Mouse (Mus musculus) heart, adult 2 months (tissue): ENCODE results near the gene Ppp1r16b. TPM values are rescaled to one million over a fixed set of nuclear protein-coding genes. Genes with fewer than 3 reads are reported as not detected.

Experiments used
- DNase-seq, 2 experiments: peaks; one replicate each; pipeline ENCODE4 v3.0.0; 2021
- H3K27ac ChIP-seq: fragments of 200-600 bp; 2 replicates; pipeline ENCODE4 v1.8.1; 2022
- H3K27me3 ChIP-seq: fragments of 200-500 bp; 2 replicates; pipeline ENCODE4 v1.6.1; 2012; ENCODE audit warnings: mild to moderate bottlenecking, low read length, inconsistent platforms, mixed read lengths; ENCODE audit not compliant: control insufficient read depth, insufficient read depth
- H3K36me3 ChIP-seq: fragments of 200-500 bp; 2 replicates; pipeline ENCODE4 v1.6.1; 2012; ENCODE audit warnings: low read length, inconsistent platforms; ENCODE audit not compliant: control insufficient read depth, insufficient read depth
- H3K4me1 ChIP-seq: fragments of 200-500 bp; 2 replicates; pipeline ENCODE4 v1.6.1; 2011; ENCODE audit warnings: low read length; ENCODE audit not compliant: control insufficient read depth, insufficient read depth
- H3K4me3 ChIP-seq: fragments of 200-600 bp; 2 replicates; pipeline ENCODE4 v1.8.1; 2022
- H3K79me2 ChIP-seq: fragments of 200-500 bp; replicated peaks from 2 replicates; pipeline ENCODE4 v1.6.1; 2012; ENCODE audit warnings: mild to moderate bottlenecking, inconsistent platforms, low read length, moderate library complexity, mixed read lengths; ENCODE audit not compliant: control insufficient read depth, insufficient read depth
- H3K9ac ChIP-seq: fragments of 200-500 bp; 2 replicates; pipeline ENCODE4 v1.6.1; 2012; ENCODE audit warnings: low read depth, mild to moderate bottlenecking, control low read depth, inconsistent platforms, low read length, mixed read lengths
- CTCF ChIP-seq: fragments of 200-600 bp; IDR thresholded peaks from 2 replicates; pipeline ENCODE4 v1.8.1; 2022; ENCODE audit warnings: antibody characterized with exemption, mild to moderate bottlenecking, moderate library complexity
- EP300 ChIP-seq: fragments of 200-500 bp; IDR thresholded peaks from 2 replicates; pipeline ENCODE4 v1.6.1; 2011; ENCODE audit warnings: low read depth, low read length, control low read depth; ENCODE audit not compliant: insufficient read depth
- POLR2A ChIP-seq: fragments of 200-500 bp; IDR thresholded peaks from 2 replicates; pipeline ENCODE4 v1.6.1; 2011; ENCODE audit warnings: mild to moderate bottlenecking, low read depth, low read length, control low read depth; ENCODE audit not compliant: insufficient read depth
- WGBS: fragments of 180-500 bp; shearing (Covaris S2); methylation state at CpG from one replicate; pipeline ENCODE4 v1.1.7; 2018; 5-methylcytosine and 5-hydroxymethylcytosine counted together
- intact Hi-C: fragments of 180-260 bp; cut with DNase I; formaldehyde crosslinking; loops from one replicate; pipeline ENCODE4 v1.15.1; 2025
- long read RNA-seq: library from polyadenylated mRNA; stranded (forward); transcript quantifications from one replicate; pipeline ENCODE4 v2.0.0, GENCODE M21; 2021
- polyA plus RNA-seq: library from polyadenylated mRNA; depleted of rRNA; stranded (reverse); fragments of >200 nt; gene quantifications from 2 replicates; pipeline ENCODE4 v1.2.3, GENCODE M21; 2012; rRNA removed
- total RNA-seq, 2 experiments: library from RNA; stranded (reverse); gene quantifications; 2 replicates each; pipeline ENCODE4 v1.2.3; 2021

Ppp1r16b gene
- total RNA-seq (10 to 100 TPM; 10.4 to 12.3 TPM), polyA plus RNA-seq (3.3 and 5.3 TPM in 2 replicates)
- long read RNA-seq, full-length matches to known transcripts, result 1 of 3 reads
- long read RNA-seq, partial matches to known transcripts, result 0 of 3 reads
- long read RNA-seq, other reads (novel, unspliced or antisense), result 2 of 3 reads

DNA sequence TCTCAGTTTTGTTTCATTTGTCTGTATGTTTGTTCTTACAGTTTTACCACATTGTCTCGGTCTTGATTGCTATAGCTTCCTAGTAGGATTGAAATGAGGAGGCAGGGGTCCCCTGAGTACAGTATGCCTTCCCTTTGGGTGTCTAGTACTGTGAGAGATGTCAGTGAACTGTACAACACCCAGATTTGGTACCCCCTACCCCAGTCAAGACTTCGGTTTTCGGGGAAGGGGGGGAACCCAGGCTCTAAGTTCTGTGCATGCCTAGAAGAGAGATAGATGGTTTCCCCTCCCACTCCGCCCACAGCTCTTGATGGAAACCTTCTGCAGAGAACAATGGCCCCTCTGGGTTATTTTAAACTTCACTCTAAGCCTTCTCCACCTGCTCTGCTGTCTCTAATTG is at the start of gene Ppp1r16b:
Gene Ppp1r16b, plus strand, starts transcription at position 301 of the 400 bp plus-strand sequence.
- Histone ChIP-seq H3K79me2 (no peaks in the 10 kb centered on the region), H3K27me3 (no peaks in the 10 kb centered on the region; the same call in 1 of the 2 replicates), H3K27ac (peak within 1 kb of the TSS; percentile 91), H3K9ac (no peak within 1 kb of the TSS), H3K36me3 (no peaks in the 10 kb centered on the region), H3K4me1 (peaks cover 1% of the 10 kb centered on the region), H3K4me3 (no peak within 1 kb of the TSS)
- WGBS, result 43% methylated on average over 4 of the region's 4 CpGs
- TF ChIP-seq EP300 (no peak), POLR2A (no peak), CTCF (no peak)
- intact Hi-C loops, result no loop called here
- DNase-seq, result no peak

DNA sequence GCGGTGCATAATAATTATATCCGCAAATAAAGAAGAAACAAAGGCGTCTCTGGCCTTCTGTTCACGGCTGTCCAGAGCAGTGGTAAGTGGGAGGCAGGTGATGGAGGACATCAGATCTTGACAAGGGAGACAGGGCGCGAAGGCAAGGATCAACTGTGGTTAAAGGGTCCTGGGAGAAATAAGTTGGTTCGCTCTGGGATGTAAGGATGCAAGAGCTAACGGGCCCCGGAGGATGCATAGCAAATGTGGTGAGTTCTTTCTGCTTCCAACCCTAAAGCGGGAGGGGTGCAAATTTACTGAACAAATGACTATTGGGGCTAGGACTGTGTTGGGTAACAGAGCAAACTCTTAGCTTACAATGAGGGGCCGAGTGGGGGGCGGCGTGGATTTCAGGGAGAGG is 49.5 kb upstream of the Ppp1r16b start:
- Histone ChIP-seq H3K27ac (no peak overlapping the region), H3K27me3 (peaks cover 48% of the 10 kb centered on the region), H3K4me3 (no peak overlapping the region), H3K79me2 (no peaks in the 10 kb centered on the region), H3K4me1 (no peaks in the 10 kb centered on the region), H3K9ac (no peak overlapping the region), H3K36me3 (no peaks in the 10 kb centered on the region)
- intact Hi-C loops, result no loop called here
- no peak for DNase-seq
- TF ChIP-seq POLR2A (no peak), CTCF (no peak), EP300 (no peak)
- WGBS, result 5% methylated on average over 13 of the region's 13 CpGs

DNA sequence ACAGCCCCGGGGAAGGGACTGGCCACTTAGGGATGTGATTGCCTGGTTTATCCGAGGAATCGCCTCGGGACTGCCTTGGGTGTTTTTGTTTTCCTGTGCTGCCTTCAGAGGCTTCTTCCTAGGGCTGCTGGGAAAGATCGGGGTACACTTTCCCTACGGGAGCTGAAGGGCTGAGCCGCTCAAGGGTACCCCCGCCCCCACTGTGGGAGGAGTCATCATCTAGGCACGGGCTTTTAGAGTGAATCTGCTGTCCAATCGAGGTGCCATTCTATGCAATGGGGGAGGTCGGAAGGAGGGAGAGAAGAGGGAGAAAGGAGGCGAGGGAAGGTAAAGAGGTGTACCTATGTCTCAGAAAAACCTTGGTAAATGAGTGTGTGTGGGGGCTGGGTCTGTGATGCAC is 48.9 kb upstream of the Ppp1r16b start:
- Histone ChIP-seq H3K79me2 (no peaks in the 10 kb centered on the region), H3K9ac (no peak overlapping the region), H3K4me3 (no peak overlapping the region), H3K36me3 (no peaks in the 10 kb centered on the region), H3K27ac (no peak overlapping the region), H3K27me3 (peaks cover 42% of the 10 kb centered on the region), H3K4me1 (no peaks in the 10 kb centered on the region)
- TF ChIP-seq CTCF (no peak), POLR2A (no peak), EP300 (no peak)
- intact Hi-C loops, result no loop called here
- no peak for DNase-seq
- WGBS, result 1% methylated on average over 12 of the region's 12 CpGs

DNA sequence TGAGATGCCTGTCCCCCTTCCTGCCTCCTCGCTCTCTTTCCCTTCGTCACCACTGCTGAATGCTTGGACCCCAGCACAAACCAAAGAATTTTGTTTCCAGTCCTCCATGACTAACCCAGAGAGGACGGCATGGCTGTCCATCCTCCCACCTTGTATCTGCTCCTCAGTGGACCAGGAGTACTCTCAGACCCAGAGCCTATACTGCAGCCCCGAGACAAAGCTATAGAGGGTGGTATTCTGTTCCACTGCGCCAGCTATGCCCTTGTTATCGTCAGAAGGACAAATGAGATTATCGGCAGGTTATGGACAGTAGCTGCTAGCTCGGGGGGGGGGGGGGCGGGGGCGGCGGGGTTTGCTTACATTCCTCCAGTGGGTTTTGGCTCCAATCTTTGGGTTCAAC is 48.4 kb upstream of the Ppp1r16b start:
- TF ChIP-seq EP300 (no peak), CTCF (no peak), POLR2A (no peak)
- peaks cover 39% of the 10 kb centered on the region for H3K27me3 ChIP-seq

DNA sequence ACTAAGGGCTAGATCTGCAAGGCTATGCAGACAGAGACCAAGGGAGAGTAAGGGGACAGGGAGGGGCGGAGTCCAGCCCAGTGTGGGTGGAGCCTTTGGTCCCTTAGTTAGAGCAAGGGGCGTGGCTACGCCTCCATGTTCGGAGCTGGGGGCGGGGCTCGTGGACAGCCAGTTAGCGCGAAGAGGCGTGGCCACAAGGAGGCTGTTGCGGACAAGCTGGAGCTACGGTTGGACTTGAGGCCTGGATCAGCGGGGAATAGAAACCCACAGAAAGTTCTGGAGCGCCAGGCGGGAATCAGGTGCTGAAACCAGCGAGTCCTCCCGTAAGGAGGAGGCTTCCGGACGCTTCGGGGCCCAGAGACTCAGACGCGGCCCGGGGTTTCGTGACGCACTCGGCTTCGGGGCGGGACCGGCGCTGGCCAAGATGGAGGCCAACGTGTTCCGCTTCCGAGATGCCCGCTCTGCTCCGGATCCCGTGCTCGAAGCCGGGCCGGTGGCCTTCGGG is 40.4 kb upstream of the Ppp1r16b start, which contains the start of gene Actr5:
Gene Actr5, plus strand, starts transcription at position 171 of the 505 bp plus-strand sequence.
- no peaks in the 10 kb centered on the region; the same call in 1 of the 2 replicates for H3K4me1 ChIP-seq
- H3K36me3 ChIP-seq, result no peaks in the 10 kb centered on the region
- intact Hi-C loops, result no loop called here
- no peaks in the 10 kb centered on the region for H3K79me2 ChIP-seq
- H3K4me3 ChIP-seq, result peak within 1 kb of the TSS; percentile 96
- no peaks in the 10 kb centered on the region for H3K27me3 ChIP-seq
- H3K9ac ChIP-seq, result peak within 1 kb of the TSS; percentile 94
- TF ChIP-seq POLR2A (peak; percentile 83), CTCF (peak; percentile 13; the same call in 1 of the 2 replicates), EP300 (no peak)
- peak within 1 kb of the TSS; percentile 95 for H3K27ac ChIP-seq
- peak; percentile 93 to 95 for DNase-seq
- under 1% methylated on average over 39 of the region's 39 CpGs for WGBS

More for the DNA sequence above, 48.4 kb upstream of the Ppp1r16b start:
- no peak overlapping the region for H3K4me3 ChIP-seq
- H3K79me2 ChIP-seq, result no peaks in the 10 kb centered on the region
- no peaks in the 10 kb centered on the region for H3K36me3 ChIP-seq
- WGBS, result 11% methylated on average over 11 of the region's 11 CpGs
- H3K27ac ChIP-seq, result no peak overlapping the region
- DNase-seq, result no peak
- intact Hi-C loops, result no loop called here
- no peak overlapping the region for H3K9ac ChIP-seq
- H3K4me1 ChIP-seq, result no peaks in the 10 kb centered on the region

DNA sequence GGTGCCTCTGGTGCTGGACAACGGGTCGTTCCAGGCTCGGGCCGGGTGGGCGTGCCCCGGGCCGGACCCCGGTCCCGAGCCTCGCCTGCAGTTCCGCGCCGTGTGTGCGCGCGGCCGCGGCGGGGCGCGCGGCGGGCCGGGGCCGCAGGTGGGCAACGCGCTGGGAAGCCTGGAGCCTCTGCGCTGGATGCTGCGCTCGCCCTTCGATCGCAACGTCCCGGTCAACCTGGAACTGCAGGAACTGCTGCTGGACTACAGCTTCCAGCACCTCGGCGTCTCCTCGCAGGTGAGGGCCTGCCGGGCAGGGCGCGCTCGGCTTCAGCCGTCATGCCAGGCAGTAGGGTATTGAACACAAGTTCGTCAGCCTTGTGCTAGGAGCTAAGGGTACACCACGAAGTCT is 40.0 kb upstream of the Ppp1r16b start:
- under 1% methylated on average over 44 of the region's 44 CpGs for WGBS
- H3K9ac ChIP-seq, result peak overlapping the region; percentile 94
- H3K36me3 ChIP-seq, result no peaks in the 10 kb centered on the region
- H3K27ac ChIP-seq, result peak overlapping the region; percentile 95
- H3K27me3 ChIP-seq, result no peaks in the 10 kb centered on the region
- DNase-seq, result no peak
- TF ChIP-seq POLR2A (no peak), EP300 (no peak), CTCF (no peak)
- H3K79me2 ChIP-seq, result no peaks in the 10 kb centered on the region
- no peaks in the 10 kb centered on the region; the same call in 1 of the 2 replicates for H3K4me1 ChIP-seq
- H3K4me3 ChIP-seq, result peak overlapping the region; percentile 96
- intact Hi-C loops, result no loop called here
